Mouse (Mus musculus): ENCODE data around the gene Creb3l4.

- TF ChIP-seq CTCF (IDR thresholded peaks at IDR 0.05; ENCODE audit: low read depth): no peak
- TF ChIP-seq EP300 (IDR thresholded peaks at IDR 0.05; ENCODE audit: low read depth): no peak
Measured at GRCm38 (mm10) chr3:90247960-90248745, 4.8 kb upstream of the Creb3l4 start, which contains the start of gene Slc39a1.

Measured in liver, postnatal 0 days (tissue).